Mouse (Mus musculus) retina, postnatal 1 day (tissue): ENCODE data around the gene Asic1.
"Not testable (repeated sequence)": the region's sequence is repeated elsewhere in the genome, so short reads cannot be mapped to it uniquely, and the experiment has no call there.

Experiments used
- DNase-seq: peaks from one replicate; pipeline ENCODE4 v3.0.0-alpha.2; 2012

Asic1 gene

DNA sequence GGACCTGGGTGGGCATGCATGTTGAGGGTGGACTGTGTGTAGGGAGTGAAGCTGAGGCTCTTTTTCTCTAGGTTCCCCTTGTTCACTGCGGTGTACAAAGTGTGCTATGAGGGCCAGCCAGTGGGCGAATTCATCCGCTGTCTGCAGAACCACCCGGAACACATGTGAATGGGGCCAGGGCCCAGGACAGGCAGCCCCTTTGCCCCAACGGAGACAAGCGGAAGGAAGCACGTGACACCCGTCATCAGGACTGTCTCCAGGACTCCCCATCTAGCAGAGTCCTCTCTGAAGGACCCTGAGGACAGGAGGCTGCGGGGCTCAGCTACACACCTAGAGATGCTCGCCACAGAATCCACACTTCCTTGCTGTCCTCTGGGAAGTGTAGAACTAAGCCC is 52.9 kb downstream of the Asic1 start:
- DNase-seq = no peak

DNA sequence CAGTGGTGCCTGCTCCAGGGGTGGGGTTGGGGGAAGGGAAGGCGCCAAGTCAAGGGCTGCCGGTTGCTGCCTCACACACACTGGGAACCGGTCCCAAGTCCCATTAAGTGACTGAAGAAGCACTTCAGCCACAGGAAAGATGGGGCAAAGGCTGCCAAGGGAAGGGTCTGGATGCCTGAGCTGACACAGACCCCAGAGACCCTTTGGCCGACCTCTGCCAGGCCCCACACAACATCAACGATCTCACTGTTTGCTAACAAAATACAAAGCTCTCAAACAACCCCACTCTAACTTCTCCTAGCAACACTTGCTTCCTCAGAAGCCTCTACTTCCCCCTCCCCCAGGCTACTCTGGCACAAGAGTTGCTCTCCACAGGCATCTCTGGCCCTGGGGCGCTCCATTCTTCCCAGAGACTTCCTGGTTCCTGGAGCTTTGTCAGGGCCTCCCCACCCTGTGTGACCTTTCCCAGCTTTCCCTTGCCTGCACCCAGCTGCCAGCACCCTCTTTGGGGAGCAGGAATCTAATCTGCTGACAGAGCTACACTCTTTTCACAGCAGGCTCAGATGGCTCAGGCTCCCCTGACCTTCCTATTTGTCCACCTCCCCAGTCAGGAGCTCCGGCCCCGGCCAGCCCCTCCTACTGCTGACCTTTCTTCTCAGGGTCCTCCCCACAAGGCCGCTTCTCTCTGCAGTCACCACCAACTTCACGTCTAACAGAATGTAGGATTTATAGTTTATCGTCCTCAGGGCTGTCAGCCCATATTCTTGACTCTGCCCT is 53.5 kb downstream of the Asic1 start:
- DNase-seq = no peak

DNA sequence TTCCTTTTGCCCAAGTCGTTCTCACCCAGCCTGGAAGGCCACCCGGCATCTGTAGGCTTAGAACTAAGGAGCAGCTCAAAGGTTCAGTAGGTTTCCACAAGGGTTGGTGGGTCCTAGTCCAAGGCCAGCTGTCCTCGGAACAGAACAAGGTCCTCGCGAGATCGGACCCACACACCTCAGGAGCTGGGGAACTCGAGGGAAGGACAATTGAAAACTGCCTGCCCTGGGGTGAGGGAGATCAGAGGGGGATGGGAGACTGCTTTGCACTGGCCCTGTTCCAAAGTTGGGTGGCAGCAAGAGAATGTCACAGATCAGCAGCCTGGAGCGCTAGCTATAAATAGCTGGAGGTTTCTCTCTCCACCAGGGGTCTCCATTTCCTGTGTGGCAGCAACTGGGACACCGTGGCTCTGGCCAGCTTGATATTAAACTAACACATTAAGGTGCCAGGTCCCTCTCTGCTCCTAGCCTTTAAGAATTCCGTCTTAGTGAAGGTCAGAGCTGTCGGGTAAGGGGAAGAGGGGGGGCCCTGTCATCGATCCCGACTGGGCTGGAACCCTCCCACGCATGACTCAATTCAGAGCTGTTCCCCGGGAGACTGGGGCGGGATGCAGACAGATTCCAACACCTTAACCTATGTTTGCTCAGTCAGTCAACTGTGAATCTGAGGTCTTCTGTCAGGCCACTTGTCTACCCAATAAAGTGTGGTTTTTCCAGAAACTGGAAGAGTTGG is 54.3 kb downstream of the Asic1 start:
- peak; percentile 89 for DNase-seq

DNA sequence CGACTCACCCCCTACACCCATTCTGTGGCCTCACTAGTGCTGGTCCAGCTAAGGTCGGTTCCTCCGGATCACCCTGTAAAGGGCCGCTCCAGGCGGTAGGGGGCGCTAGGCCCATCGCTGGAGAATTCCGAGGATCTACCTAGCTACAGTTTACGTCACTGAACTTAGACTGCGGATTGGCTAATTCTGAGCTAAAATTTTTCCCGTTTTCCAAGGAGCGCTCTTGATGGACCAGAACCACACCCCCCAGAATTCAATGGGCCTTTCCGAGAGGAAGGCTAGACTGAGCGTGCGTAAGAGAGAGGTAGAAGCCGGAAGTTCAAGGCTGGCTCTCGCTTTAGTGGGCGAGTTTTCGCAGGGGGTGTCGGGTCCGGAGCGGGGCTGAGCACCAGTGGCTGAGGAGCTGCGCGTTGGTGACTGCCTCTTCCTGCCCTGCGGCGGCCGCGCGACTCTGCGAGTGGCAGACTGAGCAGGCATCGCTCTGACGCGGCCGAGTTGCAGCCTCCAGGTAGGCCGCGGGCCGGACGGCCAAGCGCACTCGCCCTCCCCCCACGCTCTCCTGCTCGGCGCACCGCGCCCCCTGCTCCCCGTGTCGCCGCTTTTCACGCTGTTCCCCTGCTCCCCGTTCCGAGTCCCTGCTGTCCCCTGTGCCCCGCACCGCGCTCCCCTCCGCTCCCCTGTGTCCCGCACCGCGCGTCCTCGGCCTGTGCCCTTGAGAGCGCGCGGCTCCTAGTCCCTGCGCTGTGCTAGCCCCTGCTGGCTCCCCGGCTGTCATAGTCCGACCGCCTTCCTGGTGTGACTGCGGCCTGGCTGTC is 55.4 kb downstream of the Asic1 start, which contains the start of gene Cox14:
TSS of gene Cox14 (plus strand) at position 278 of the 815 bp plus-strand sequence.
- peak; percentile 99 for DNase-seq

DNA sequence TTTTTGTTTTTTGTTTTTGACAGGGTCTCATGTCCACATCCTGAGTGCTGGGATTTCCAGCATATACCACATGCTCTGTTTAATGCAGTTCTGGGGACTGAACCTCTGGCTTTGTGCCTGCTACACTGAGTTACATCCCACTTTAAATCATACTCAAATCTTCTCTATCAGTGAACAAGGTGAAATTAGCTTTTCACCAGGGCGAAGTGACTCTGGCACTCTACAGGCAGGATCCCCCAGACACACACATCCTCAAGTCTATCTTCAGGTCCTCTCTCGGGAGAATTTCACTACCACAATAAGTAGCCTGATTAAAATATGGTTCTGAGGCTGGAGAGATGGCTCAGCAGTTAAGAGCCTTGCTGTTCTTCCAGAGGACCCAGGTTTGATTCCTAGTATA is 56.4 kb downstream of the Asic1 start:
- no peak for DNase-seq

DNA sequence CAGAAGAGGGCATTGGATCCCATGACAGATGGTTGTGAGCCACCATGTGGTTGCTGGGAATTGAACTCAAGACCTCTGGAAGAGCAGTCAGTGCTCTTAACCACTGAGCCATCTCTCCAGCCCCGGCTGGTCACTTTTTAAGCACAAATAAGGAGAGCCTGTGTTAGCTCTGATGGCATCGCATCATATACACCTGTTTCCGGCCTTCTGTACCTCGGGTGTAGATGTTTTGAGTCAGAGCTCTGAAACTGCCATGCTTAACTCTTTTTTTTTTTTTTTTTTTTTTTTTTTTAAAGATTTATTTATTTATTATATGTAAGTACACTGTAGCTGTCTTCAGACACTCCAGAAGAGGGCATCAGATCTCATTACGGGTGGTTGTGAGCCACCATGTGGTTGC is 56.9 kb downstream of the Asic1 start:
- not testable (repeated sequence) for DNase-seq

DNA sequence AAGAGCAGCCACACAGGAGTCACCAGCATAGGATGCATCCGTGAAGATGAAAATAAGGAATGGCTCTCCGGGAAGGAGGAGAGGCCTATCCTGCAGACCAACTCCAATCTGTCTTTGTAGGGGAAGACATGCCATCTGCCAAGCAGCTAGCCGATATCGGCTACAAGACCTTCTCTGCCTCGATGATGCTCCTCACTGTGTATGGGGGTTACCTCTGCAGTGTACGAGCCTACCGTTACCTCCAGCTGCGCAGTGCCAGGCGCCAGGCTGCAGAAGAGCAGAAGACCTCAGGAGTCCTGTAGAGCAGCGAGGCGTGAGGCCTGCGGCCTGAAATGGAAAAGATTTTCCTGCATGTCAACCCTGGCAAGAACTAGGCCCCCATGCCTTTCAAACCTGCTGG is 57.4 kb downstream of the Asic1 start:
- DNase-seq = no peak

DNA sequence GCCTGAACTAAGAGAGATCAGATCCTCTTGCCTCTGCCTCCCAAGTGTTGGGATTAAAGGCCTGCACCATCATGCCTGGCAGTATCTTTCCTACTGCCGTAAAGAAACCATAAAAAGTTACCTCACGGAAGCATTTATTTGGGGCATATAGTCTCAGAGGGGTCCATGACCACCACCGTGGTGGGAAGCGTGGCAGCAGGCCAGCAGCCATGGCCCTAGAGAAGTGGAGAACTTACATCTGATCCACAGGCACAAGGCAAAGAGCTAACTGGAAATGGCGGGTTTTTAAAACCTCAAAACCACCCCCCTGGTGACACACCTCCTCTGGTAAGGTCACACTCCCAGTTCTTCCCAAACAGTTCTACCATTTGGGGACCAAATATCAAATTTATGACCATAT is 58.0 kb downstream of the Asic1 start:
- no peak for DNase-seq

DNA sequence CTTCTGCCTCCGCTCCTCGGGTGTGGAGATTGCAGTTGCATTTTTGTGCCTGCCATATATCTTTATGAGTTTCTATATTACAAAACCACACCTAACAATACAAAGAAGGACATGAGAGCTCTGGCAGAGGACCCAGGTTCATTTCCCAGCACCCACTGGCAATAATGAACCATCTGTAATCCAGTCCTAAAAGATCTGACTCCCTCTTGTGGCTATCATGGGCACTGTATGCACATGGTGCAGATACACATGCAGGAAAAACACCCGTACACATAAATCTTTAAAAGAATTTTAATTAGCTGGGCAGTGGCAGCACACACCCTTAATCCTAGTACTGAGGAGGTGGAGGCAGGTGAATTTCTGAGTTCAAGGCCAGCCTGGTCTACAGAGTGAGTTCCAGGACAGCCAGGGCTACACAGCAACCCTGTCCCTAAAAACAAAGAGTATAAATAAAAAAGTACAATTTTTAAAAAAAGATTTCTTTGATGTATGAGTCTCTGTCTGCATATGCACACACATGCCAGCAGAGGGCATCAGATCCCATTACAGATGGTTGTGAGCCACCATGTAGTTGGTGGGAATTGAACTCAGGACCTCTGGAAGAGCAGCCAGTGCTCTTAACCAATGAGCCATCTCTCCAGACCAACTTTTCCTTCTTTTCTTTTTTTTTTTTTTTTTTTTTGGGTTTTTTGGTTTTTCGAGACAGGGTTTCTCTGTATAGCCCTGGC is 59.1 kb downstream of the Asic1 start:
- no peak for DNase-seq

DNA sequence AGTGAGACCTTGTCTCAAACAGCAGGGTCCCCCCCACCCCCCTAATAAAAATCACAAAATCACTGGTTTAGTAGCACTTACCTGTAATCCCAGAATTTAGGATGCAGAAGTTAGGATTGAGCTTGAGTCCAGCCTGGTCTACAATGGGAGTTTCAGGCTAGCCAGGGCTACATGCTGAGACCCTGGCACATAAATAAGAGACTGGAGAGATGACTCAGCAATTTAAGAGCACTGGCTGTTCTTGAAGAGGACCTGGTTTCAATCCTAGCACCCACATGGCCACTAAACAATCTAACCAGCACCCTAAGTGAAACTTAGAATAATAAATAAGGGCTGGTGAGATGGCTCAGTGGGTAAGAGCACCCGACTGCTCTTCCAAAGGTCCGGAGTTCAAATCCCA is 61.0 kb downstream of the Asic1 start:
- no peak for DNase-seq

DNA sequence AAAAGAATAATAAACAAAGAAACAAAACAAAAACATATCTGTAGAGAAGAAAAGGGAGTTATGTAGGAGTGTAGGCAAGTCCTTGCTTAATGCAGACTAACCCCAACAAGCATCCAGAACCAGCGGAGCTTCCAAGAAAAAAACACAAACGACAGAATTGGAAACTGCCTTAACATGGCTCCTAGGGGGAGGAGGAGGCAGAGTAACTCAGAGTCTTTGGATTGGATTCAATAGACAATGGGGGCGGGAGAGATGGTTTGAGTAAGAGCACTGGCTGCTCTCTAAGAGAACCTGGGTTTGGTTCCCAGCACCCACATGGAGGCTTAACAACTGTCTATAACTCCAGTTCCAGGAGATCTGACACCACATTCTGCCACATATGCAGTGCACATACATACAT is 61.5 kb downstream of the Asic1 start:
- no peak for DNase-seq

DNA sequence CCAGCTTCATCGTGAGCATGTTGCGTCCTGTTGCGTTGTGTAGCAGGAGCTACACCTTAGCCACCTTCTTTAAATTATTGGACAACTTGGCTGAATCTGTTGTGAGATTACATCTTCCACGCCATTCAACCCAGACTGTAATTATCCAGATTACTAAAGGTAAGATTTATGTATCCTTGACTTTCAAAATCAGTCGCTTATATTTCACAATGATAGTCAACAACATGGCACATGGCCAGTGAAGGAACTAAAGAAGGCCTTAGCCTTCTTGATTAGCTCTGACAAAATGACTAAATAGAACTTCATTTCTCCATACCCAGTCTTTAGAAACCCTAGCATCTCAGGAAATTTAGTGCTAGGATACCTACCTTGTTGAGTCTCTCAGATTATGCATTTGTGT is 63.0 kb downstream of the Asic1 start:
- no peak for DNase-seq

DNA sequence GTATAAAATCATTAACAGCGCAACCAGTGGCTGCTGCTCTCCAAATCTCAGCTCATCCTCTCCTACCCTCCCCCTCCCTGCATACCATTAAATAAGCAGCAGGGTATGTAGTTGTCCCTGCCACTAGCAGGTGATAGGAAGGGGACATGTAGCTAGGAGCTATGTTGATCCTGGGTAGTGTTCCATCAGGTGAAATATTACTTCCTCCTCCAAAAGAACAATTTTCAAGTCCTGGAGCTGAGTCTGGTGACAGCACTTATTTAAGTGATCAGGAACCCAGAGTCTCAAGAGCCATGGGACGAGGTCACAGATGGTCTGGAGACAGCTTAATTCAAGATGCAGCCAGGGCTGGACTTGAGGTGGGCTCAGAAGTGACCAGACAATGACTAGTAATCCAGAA is 65.5 kb downstream of the Asic1 start:
- no peak for DNase-seq

DNA sequence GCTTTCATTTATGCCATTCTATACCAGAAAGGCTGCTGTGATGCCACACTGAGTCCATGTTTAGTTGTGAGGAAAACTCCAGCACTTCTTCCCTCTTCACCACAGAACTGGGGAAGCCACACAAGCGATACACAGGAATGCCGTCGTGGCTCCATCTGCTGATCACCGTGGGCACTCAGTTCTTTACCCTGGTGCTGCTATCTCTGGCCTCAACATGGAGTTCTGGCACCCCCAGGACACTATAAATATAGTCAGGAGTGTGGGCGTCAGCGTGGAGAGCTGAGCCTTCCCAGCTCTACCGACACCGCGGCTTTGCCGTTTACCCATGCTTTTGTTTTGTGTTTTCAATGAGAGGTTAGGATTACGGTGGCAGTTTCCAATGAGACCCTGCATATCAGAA is 66.5 kb downstream of the Asic1 start:
- no peak for DNase-seq

DNA sequence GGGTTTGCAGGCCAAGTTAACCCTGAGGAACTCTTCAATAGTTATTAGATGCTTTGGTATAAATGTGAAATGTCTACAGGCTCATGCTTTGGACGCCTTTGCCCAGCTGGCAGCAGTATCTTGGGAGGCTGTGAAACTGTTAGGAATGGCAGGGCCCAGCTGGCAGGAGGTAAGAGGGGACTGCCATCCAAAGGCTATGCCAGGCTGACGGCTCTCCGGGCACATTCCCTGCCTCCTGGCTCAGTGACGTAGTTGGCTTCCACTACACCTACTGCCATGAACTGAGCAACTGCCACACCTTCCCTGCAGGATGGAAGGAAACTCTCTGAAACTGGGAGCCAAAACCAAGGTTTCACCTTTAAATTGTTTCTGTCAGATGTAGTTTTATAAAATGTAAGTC is 70.1 kb downstream of the Asic1 start:
- DNase-seq = no peak
